In genomic region chr4:44070641-44071040, GRCm38 (mm10) we compare ENCODE assay signal across 10 mouse cellular contexts. TPM values are rescaled to one million over a fixed set of nuclear protein-coding genes. Genes with fewer than 3 reads are reported as not detected.
DNase-seq lines count a peak whose midpoint lies in the region; ATAC-seq lines count a peak whose summit lies in the region.
"Had no signal": no experiment of that assay in that cellular context is flagged by ENCODE, and none has a peak within 500 bp of the region (broad histone marks: within the 10 kb centered on the region; RNA-seq: fewer than 3 reads in every experiment).

No protein-coding gene starts in this region.

- peak overlapping the region; percentile 89; the same call in 1 of the 2 replicates for H3K9ac ChIP-seq in heart, embryonic 12.5 days
- H3K9ac ChIP-seq in limb, embryonic 13.5 days: peak overlapping the region; percentile 90; the same call in 1 of the 2 replicates
- H3K9ac ChIP-seq in stomach, embryonic 14.5 days (replicated peaks; ENCODE audit: low read depth, low read length): no peak overlapping the region
- H3K9ac ChIP-seq: midbrain, embryonic 12.5 days had no signal

- peak overlapping the region; percentile 76 for H3K4me2 ChIP-seq in heart, embryonic 12.5 days
- peak overlapping the region; percentile 85 for H3K4me2 ChIP-seq in limb, embryonic 13.5 days (replicated peaks)
- peak overlapping the region; percentile 76; the same call in 1 of the 2 replicates for H3K4me2 ChIP-seq in stomach, embryonic 14.5 days (replicated peaks; ENCODE audit: low read depth, low read length)

- 0 out of 2 replicates have a peak, but pooled peaks cover 3% of the 10 kb centered on the region for H3K36me3 ChIP-seq in heart, embryonic 12.5 days
- peaks cover 13% of the 10 kb centered on the region for H3K36me3 ChIP-seq in megakaryocyte, embryonic 14.5 days (replicated peaks; ENCODE audit: low read length)
- no peaks in the 10 kb centered on the region for H3K36me3 ChIP-seq in limb, embryonic 13.5 days
- no peaks in the 10 kb centered on the region for H3K36me3 ChIP-seq in stomach, embryonic 14.5 days (ENCODE audit: control insufficient read depth, insufficient read depth, low read length)
- H3K36me3 ChIP-seq: midbrain, embryonic 12.5 days had no signal

- 79% methylated on average over 4 of the region's 4 CpGs for WGBS in heart, embryonic 12.5 days
- 82% methylated on average over 4 of the region's 4 CpGs for WGBS in limb, embryonic 13.5 days
- 81% methylated on average over 4 of the region's 4 CpGs for WGBS in stomach, embryonic 14.5 days

- ATAC-seq in heart, embryonic 12.5 days (ENCODE audit: insufficient number of reproducible peaks, low FRiP score): no peak
- ATAC-seq in megakaryocyte, adult 5-6 weeks (ENCODE audit: poor library complexity, severe bottlenecking): no peak
- no peak for ATAC-seq in limb, embryonic 13.5 days (ENCODE audit: low FRiP score, low read depth)
- no peak for ATAC-seq in stomach, embryonic 14.5 days (ENCODE audit: insufficient number of reproducible peaks, insufficient read depth, low FRiP score, low read depth)

- peak overlapping the region; percentile 84 for H3K4me3 ChIP-seq in heart, embryonic 12.5 days
- peak overlapping the region; percentile 99 for H3K4me3 ChIP-seq in megakaryocyte, embryonic 14.5 days (replicated peaks)
- H3K4me3 ChIP-seq in limb, embryonic 13.5 days: peak overlapping the region; percentile 94; the same call in 1 of the 2 replicates
- H3K4me3 ChIP-seq in stomach, embryonic 14.5 days (ENCODE audit: low read depth, low read length): no peak overlapping the region

- H3K27me3 ChIP-seq in heart, embryonic 12.5 days (replicated peaks): no peaks in the 10 kb centered on the region
- H3K27me3 ChIP-seq in megakaryocyte, embryonic 14.5 days (replicated peaks): no peaks in the 10 kb centered on the region
- H3K27me3 ChIP-seq in limb, embryonic 13.5 days: no peaks in the 10 kb centered on the region
- H3K27me3 ChIP-seq in stomach, embryonic 14.5 days (ENCODE audit: control insufficient read depth, insufficient read depth, low read length): no peaks in the 10 kb centered on the region

- peak overlapping the region; percentile 96; the same call in 1 of the 2 replicates for H3K27ac ChIP-seq in heart, embryonic 12.5 days (ENCODE audit: poor library complexity, severe bottlenecking)
- H3K27ac ChIP-seq in limb, embryonic 13.5 days: no peak overlapping the region
- no peak overlapping the region for H3K27ac ChIP-seq in stomach, embryonic 14.5 days (ENCODE audit: low read length)
- H3K27ac ChIP-seq: midbrain, embryonic 12.5 days had no signal

- intact Hi-C loops in heart, postnatal 14 days (cut with DNase I): no loop called here
- intact Hi-C loops in left cerebral cortex, postnatal 4 days (cut with DNase I): no loop called here

- no peak for DNase-seq in heart, postnatal 14 days
- no peak for DNase-seq in layer of hippocampus, postnatal 10 days (ENCODE audit: low spot score in 2 of 2)
- DNase-seq in left cerebral cortex, postnatal 4 days: no peak
- DNase-seq: cerebellum, adult 18-20 months had no signal

- H3K9me3 ChIP-seq in heart, embryonic 12.5 days (replicated peaks): no peaks in the 10 kb centered on the region
- no peaks in the 10 kb centered on the region for H3K9me3 ChIP-seq in megakaryocyte, embryonic 14.5 days
- H3K9me3 ChIP-seq in limb, embryonic 13.5 days: no peaks in the 10 kb centered on the region
- H3K9me3 ChIP-seq in stomach, embryonic 14.5 days (ENCODE audit: control insufficient read depth, low read depth, low read length): no peaks in the 10 kb centered on the region
- H3K9me3 ChIP-seq: midbrain, embryonic 12.5 days had no signal

- peaks cover 39% of the 10 kb centered on the region for H3K4me1 ChIP-seq in heart, embryonic 12.5 days (replicated peaks)
- peaks cover 69% of the 10 kb centered on the region for H3K4me1 ChIP-seq in megakaryocyte, embryonic 14.5 days
- H3K4me1 ChIP-seq in limb, embryonic 13.5 days: peaks cover 13% of the 10 kb centered on the region
- peaks cover 11% of the 10 kb centered on the region for H3K4me1 ChIP-seq in stomach, embryonic 14.5 days (ENCODE audit: control insufficient read depth, insufficient read depth, low read length)

RNA-seq across cellular contexts. Expression of gene Gne, which starts 13.3 kb away (rescaled TPM):
- polyA plus RNA-seq in heart, embryonic 12.5 days (2016; fragmentation: Nextera tagmentation; extraction: Ambion mirVana): 35.6 and 36.3 TPM in 2 replicates
- total RNA-seq in heart, postnatal 14 days (2021): 10 to 100 TPM; 27.4 to 28.4 TPM
- polyA plus RNA-seq in megakaryocyte, embryonic 14.5 days (2012; ENCODE audit: insufficient read depth, low replicate concordance): 31.0 and 61.1 TPM in 2 replicates
- total RNA-seq in megakaryocyte, adult 5-6 weeks (2015): 12.1 and 15.8 TPM in 2 replicates
- 7.7 and 10.0 TPM in 2 replicates for total RNA-seq in megakaryocyte, adult 5-6 weeks (2017)
- 22.9 and 24.8 TPM in 2 replicates for polyA plus RNA-seq in limb, embryonic 13.5 days (2015; fragmentation: Nextera tagmentation; extraction: Ambion mirVana)
- 26.0 and 28.9 TPM in 2 replicates for polyA plus RNA-seq in stomach, embryonic 14.5 days (2014; fragmentation: Nextera tagmentation; extraction: Ambion mirVana)
- 10 to 100 TPM; 42.9 to 43.5 TPM for total RNA-seq in layer of hippocampus, postnatal 10 days (2021)
- total RNA-seq in left cerebral cortex, postnatal 4 days (2021): 10 to 100 TPM; 46.3 to 51.6 TPM
